Mouse (Mus musculus) midbrain, embryonic 11.5 days (tissue): ENCODE results near the gene Psmd3. TPM values are rescaled to one million over a fixed set of nuclear protein-coding genes. Genes with fewer than 3 reads are reported as not detected.

Experiments
- ATAC-seq: fragments of 200-750 bp; cut with Nextera tagmentation; 2 replicates; pipeline ENCODE4 v1.8.0; 2017; ENCODE audit warnings: moderate TSS enrichment, moderate library complexity; ENCODE audit not compliant: low FRiP score
- DNase-seq: peaks from one replicate; pipeline ENCODE4 v3.0.0; 2015; ENCODE audit warnings: low spot score; ENCODE audit errors: missing footprints
- H3K27ac ChIP-seq: fragments of 300-500 bp; sonication (generic); 2 replicates; pipeline ENCODE4 v1.5.1; 2014; ENCODE audit warnings: low read depth, low read length
- H3K27me3 ChIP-seq: fragments of 300-500 bp; sonication (generic); 2 replicates; pipeline ENCODE4 v1.6.1; 2014; ENCODE audit warnings: mild to moderate bottlenecking, low read length, moderate library complexity, mixed read lengths; ENCODE audit not compliant: control insufficient read depth, insufficient read depth
- H3K36me3 ChIP-seq: fragments of 300-500 bp; sonication (generic); 2 replicates; pipeline ENCODE4 v1.6.1; 2014; ENCODE audit warnings: mild to moderate bottlenecking, low read length, moderate library complexity, mixed read lengths; ENCODE audit not compliant: control insufficient read depth, insufficient read depth
- H3K4me1 ChIP-seq: fragments of 300-500 bp; sonication (generic); 2 replicates; pipeline ENCODE4 v1.6.1; 2014; ENCODE audit warnings: low read length; ENCODE audit not compliant: control insufficient read depth, insufficient read depth
- H3K4me2 ChIP-seq: fragments of 300-500 bp; sonication (generic); 2 replicates; pipeline ENCODE4 v1.6.1; 2014; ENCODE audit warnings: mild to moderate bottlenecking, moderate library complexity
- H3K4me3 ChIP-seq: fragments of 300-500 bp; sonication (generic); 2 replicates; pipeline ENCODE4 v1.5.1; 2014; ENCODE audit warnings: low read depth, low read length
- H3K9ac ChIP-seq: fragments of 300-500 bp; sonication (generic); 2 replicates; pipeline ENCODE4 v1.6.1; 2014; ENCODE audit warnings: low read length
- H3K9me3 ChIP-seq: fragments of 300-500 bp; sonication (generic); 2 replicates; pipeline ENCODE4 v1.6.1; 2016; ENCODE audit warnings: low read length; ENCODE audit not compliant: control insufficient read depth
- WGBS: fragments of 180-500 bp; shearing (Covaris S2); extraction: QIAGEN DNeasy Blood & Tissue Kit; methylation state at CpG from one replicate; pipeline ENCODE4 v1.1.7; 2014; 5-methylcytosine and 5-hydroxymethylcytosine counted together
- polyA plus RNA-seq: library from polyadenylated mRNA; unstranded; fragments of >200 nt; fragmentation: Nextera tagmentation; extraction: Ambion mirVana; gene quantifications from 2 replicates; pipeline ENCODE4 v1.2.1, GENCODE M21; 2014

Psmd3 gene
- polyA plus RNA-seq, 1 experiment from 2014 or later = 155 TPM

DNA sequence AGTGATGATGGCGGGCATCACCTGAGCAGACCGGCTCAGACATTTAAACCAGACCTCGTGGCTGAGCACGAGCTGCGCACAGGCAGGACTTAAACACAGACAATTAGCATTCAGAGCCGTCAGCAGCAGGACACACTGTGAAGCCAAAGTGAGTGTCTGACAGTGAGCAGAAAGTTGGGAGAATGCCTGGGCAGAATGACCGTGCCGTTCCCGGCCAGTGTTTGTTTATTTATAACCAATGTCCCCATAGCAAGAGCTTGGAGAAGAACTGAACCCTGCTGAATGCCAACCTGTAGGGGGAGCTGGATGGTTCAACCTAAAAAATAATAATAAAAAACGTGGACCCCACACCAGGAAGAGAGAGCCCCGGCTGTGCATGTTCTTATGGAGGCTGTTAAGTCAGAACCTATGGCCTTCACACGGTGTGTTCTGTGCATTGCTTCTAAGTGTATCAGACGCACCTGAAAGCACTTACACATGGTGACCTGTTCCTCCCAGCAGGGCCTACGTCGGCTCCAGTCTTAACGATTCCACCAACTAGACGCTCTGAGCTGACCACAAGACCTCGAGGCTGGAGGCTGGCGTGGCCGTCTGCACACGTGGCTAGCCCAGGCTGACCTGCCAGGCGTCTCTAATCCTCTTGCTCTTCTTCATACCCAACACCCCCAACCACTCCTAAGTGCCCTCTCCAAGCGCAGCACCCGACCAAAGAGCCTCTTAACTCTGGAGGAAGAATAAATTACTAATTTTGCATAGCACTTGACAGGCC lies 39.3 kb downstream of the Psmd3 start:
- H3K27me3 ChIP-seq = no peaks in the 10 kb centered on the region
- no peak overlapping the region for H3K4me3 ChIP-seq
- no peaks in the 10 kb centered on the region for H3K9me3 ChIP-seq
- H3K4me2 ChIP-seq = no peak overlapping the region
- no peaks in the 10 kb centered on the region; the same call in 1 of the 2 replicates for H3K4me1 ChIP-seq
- no peak overlapping the region for H3K9ac ChIP-seq
- H3K27ac ChIP-seq = no peak overlapping the region
- WGBS = 73% methylated on average over 24 of the region's 24 CpGs
- DNase-seq = no peak
- no peak for ATAC-seq
- peaks cover 7% of the 10 kb centered on the region; the same call in 1 of the 2 replicates for H3K36me3 ChIP-seq

GRCm38 (mm10) chr11:98723098-98723497 lies 40.7 kb downstream of the Psmd3 start:
- DNase-seq (no peak), ATAC-seq (no peak)
- Histone ChIP-seq H3K4me3 (no peak overlapping the region), H3K27me3 (no peaks in the 10 kb centered on the region), H3K4me1 (no peaks in the 10 kb centered on the region; the same call in 1 of the 2 replicates), H3K9ac (no peak overlapping the region), H3K36me3 (peaks cover 4% of the 10 kb centered on the region; the same call in 1 of the 2 replicates), H3K9me3 (no peaks in the 10 kb centered on the region), H3K4me2 (no peak overlapping the region), H3K27ac (no peak overlapping the region)
- WGBS = 82% methylated on average over 7 of the region's 7 CpGs

DNA sequence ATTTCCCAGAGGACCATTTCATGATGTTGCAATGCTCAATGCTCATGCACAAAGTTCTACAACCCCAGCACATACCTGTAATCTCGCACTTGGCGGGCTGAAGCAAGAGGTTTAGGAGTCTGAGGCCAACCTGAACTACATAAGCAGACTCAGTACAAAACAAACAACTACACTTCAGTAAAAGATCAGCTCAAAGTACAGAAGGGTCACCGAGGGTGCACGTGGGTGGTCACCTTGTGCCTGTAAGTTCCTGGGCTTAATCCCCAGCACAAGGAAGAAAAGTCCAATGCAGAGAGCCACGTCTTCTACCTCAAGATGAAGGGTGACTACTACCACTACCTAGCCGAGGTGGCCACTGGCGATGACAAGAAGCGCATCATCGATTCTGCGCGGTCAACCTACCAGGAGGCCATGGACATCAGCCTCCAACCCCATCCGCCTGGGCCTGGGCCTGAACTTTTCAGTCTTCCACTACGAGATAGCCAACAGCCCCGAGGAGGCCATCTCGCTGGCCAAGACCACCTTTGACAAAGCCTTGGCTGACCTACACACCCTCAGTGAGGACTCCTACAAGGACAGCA lies 43.7 kb downstream of the Psmd3 start:
- Histone ChIP-seq H3K4me3 (no peak overlapping the region), H3K9me3 (no peaks in the 10 kb centered on the region), H3K27ac (no peak overlapping the region), H3K9ac (no peak overlapping the region), H3K4me2 (no peak overlapping the region), H3K27me3 (no peaks in the 10 kb centered on the region), H3K4me1 (peaks cover 8% of the 10 kb centered on the region; the same call in 1 of the 2 replicates), H3K36me3 (peaks cover 4% of the 10 kb centered on the region; the same call in 1 of the 2 replicates)
- WGBS = 96% methylated on average over 15 of the region's 15 CpGs
- no peak for DNase-seq
- ATAC-seq = no peak

GRCm38 (mm10) chr11:98729119-98729588 lies 46.8 kb downstream of the Psmd3 start, which contains the start of gene Med24:
Gene Med24, minus strand, starts transcription at chr11:98729435.
- peak; percentile 97 for ATAC-seq
- peak; percentile 98 for DNase-seq
- Histone ChIP-seq H3K36me3 (peaks cover 2% of the 10 kb centered on the region; the same call in 1 of the 2 replicates), H3K9ac (peak within 1 kb of the TSS; percentile 71), H3K4me3 (peak within 1 kb of the TSS; percentile 61), H3K9me3 (0 out of 2 replicates have a peak, but pooled peaks cover 1% of the 10 kb centered on the region), H3K4me1 (peaks cover 8% of the 10 kb centered on the region; the same call in 1 of the 2 replicates), H3K27me3 (no peaks in the 10 kb centered on the region), H3K27ac (no peak within 1 kb of the TSS), H3K4me2 (peak within 1 kb of the TSS; percentile 76)
- under 1% methylated on average over 16 of the region's 16 CpGs for WGBS

- H3K9me3 ChIP-seq = 0 out of 2 replicates have a peak, but pooled peaks cover 2% of the 10 kb centered on the region
- H3K36me3 ChIP-seq = no peaks in the 10 kb centered on the region
- WGBS = 72% methylated on average over 4 of the region's 4 CpGs
- no peaks in the 10 kb centered on the region for H3K27me3 ChIP-seq
- H3K27ac ChIP-seq = no peak overlapping the region
- no peak for ATAC-seq
- no peak for DNase-seq
- peaks cover 8% of the 10 kb centered on the region; the same call in 1 of the 2 replicates for H3K4me1 ChIP-seq
- H3K4me2 ChIP-seq = no peak overlapping the region
- no peak overlapping the region for H3K9ac ChIP-seq
- no peak overlapping the region for H3K4me3 ChIP-seq
Observed at GRCm38 (mm10) chr11:98730727-98731126, 48.4 kb downstream of the Psmd3 start.

- no peak overlapping the region for H3K27ac ChIP-seq
- no peak for ATAC-seq
- no peaks in the 10 kb centered on the region for H3K27me3 ChIP-seq
- no peak overlapping the region for H3K4me2 ChIP-seq
- H3K9ac ChIP-seq = no peak overlapping the region
- 62% methylated on average over 5 of the region's 5 CpGs for WGBS
- H3K4me3 ChIP-seq = no peak overlapping the region
- DNase-seq = no peak
- H3K4me1 ChIP-seq = peaks cover 8% of the 10 kb centered on the region; the same call in 1 of the 2 replicates
- 0 out of 2 replicates have a peak, but pooled peaks cover 2% of the 10 kb centered on the region for H3K9me3 ChIP-seq
- H3K36me3 ChIP-seq = no peaks in the 10 kb centered on the region
Observed at GRCm38 (mm10) chr11:98731134-98731533, 48.8 kb downstream of the Psmd3 start.

GRCm38 (mm10) chr11:98734020-98734419 lies 51.7 kb downstream of the Psmd3 start:
- H3K9ac ChIP-seq = no peak overlapping the region
- peaks cover 8% of the 10 kb centered on the region; the same call in 1 of the 2 replicates for H3K4me1 ChIP-seq
- no peaks in the 10 kb centered on the region for H3K36me3 ChIP-seq
- H3K9me3 ChIP-seq = 0 out of 2 replicates have a peak, but pooled peaks cover 2% of the 10 kb centered on the region
- no peak overlapping the region for H3K27ac ChIP-seq
- no peaks in the 10 kb centered on the region for H3K27me3 ChIP-seq
- 75% methylated on average over 3 of the region's 3 CpGs for WGBS
- DNase-seq (no peak), ATAC-seq (no peak)
- no peak overlapping the region for H3K4me2 ChIP-seq
- no peak overlapping the region for H3K4me3 ChIP-seq

GRCm38 (mm10) chr11:98735111-98735510 lies 52.8 kb downstream of the Psmd3 start:
- Histone ChIP-seq H3K4me2 (no peak overlapping the region), H3K4me3 (no peak overlapping the region), H3K27me3 (no peaks in the 10 kb centered on the region), H3K9ac (no peak overlapping the region), H3K36me3 (no peaks in the 10 kb centered on the region), H3K4me1 (peaks cover 10% of the 10 kb centered on the region), H3K27ac (no peak overlapping the region), H3K9me3 (0 out of 2 replicates have a peak, but pooled peaks cover 2% of the 10 kb centered on the region)
- no peak for DNase-seq
- ATAC-seq = no peak
- WGBS = 97% methylated on average over 4 of the region's 4 CpGs

DNA sequence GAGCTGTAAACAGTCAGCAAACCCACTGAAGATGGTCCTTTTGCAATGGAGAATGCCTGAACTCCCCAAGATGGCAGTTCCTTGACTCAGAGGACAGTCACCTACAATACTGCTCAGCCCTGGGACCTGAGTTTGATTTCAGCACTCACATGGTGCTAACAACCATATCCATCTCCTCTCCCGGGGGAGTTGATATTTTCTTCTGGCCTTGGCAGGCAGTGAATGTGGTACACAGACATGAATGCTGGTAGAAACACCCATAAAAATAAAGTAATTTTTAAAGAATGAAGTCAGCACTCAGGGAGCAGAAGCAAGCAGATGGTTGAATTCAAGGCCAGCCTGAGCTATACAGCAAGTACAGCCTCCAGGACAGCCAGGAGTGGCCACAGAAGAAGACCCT lies 53.8 kb downstream of the Psmd3 start:
- Histone ChIP-seq H3K4me2 (no peak overlapping the region), H3K9me3 (0 out of 2 replicates have a peak, but pooled peaks cover 2% of the 10 kb centered on the region), H3K27ac (no peak overlapping the region), H3K27me3 (no peaks in the 10 kb centered on the region), H3K36me3 (no peaks in the 10 kb centered on the region), H3K4me3 (no peak overlapping the region), H3K9ac (no peak overlapping the region), H3K4me1 (peaks cover 16% of the 10 kb centered on the region)
- 91% methylated on average over 1 of the region's 1 CpGs for WGBS
- DNase-seq (no peak), ATAC-seq (no peak)
